Mouse (Mus musculus): ENCODE results near the gene Mvd. TPM values are rescaled to one million over a fixed set of nuclear protein-coding genes. Genes with fewer than 3 reads are reported as not detected.

The Mvd gene
- total RNA-seq, 2 experiments from 2014 or later, result 5.6 to 7.8 TPM

- DNase-seq, result no peak
- intact Hi-C loops (cut with DNase I; ENCODE audit: low total_unique reads), result loop anchor here (10.0 kb wide), 1 partner anchor 157 kb away; no protein-coding TSS in a partner anchor
Measured at GRCm38 (mm10) chr8:122431694-122432442, 11.4 kb downstream of the Mvd start.

GRCm38 (mm10) chr8:122430646-122431045, 12.6 kb downstream of the Mvd start:
- no peak for DNase-seq
- intact Hi-C loops (cut with DNase I; ENCODE audit: low total_unique reads), result loop anchor here (10.0 kb wide), 1 partner anchor 156 kb away; no protein-coding TSS in a partner anchor

GRCm38 (mm10) chr8:122430058-122430636, 13.1 kb downstream of the Mvd start:
- DNase-seq, result no peak
- intact Hi-C loops (cut with DNase I; ENCODE audit: low total_unique reads), result loop anchor here (10.0 kb wide), 1 partner anchor 155 kb away; no protein-coding TSS in a partner anchor

DNA sequence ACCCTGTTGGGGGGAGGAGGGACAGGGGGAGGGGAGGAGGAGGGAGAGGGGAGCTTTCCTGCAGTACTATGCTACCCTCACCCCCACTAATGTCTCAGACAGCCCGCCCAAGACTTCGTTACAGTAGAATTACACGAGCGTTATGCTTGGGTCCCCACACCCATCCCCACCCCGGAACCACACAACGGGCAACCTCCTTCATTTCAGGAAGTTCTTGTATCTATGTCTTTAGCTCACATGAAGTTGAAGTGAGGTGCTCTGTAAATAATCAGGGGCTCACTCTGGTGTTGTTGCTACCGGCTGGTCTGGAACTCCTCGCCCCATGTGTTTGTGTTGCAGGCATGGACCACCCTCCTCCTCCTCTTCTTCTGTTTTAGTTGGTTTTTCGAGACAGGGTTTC, 15.1 kb downstream of the Mvd start:
- intact Hi-C loops (cut with DNase I; ENCODE audit: low total_unique reads), result no loop called here
- DNase-seq, result no peak

DNA sequence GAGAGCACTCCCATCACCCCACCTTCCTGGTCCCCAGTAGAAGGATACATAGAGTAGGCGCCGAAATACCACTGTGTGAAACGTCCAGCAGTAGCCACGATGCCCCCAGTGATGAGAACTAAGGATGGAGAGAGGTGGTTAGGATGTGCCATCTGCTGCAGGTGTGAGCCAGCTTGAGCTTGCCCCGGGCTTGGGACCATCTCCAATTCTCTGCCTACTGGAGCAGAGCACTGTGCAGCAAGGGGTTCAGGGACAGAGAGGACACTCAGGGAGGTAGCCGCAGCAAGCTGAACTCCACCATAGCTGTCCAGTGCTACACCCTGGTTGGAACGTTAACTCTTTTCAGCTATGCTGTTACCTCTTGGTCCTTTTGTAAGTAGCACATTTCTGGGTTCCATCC, 15.6 kb downstream of the Mvd start:
- intact Hi-C loops (cut with DNase I; ENCODE audit: low total_unique reads), result no loop called here
- no peak for DNase-seq

GRCm38 (mm10) chr8:122426145-122426544, 17.1 kb downstream of the Mvd start:
- intact Hi-C loops (cut with DNase I; ENCODE audit: low total_unique reads), result no loop called here
- no peak for DNase-seq

DNA sequence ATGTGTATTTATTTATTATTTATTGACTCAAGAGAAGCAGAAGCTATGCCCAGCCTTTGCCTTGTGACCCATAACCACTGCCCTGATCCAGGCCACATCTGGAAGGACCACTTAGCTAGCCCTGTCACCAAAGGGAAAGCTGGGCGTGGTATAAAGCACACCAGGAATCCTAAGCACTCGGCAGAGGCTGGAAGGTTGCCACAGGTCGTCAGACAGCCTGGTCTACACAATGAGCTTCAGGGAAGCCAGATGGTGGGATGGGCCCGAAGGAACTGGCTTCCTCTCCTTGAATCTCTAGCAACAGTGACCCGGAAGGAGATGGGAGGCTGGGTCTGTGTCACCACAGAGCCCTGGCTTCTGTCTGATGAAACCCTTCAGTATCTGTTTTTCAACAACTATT, 19.6 kb downstream of the Mvd start:
- DNase-seq, result no peak
- intact Hi-C loops (cut with DNase I; ENCODE audit: low total_unique reads), result no loop called here

- intact Hi-C loops (cut with DNase I; ENCODE audit: low total_unique reads), result no loop called here
- no peak for DNase-seq
Measured at GRCm38 (mm10) chr8:122423217-122423616, 20.0 kb downstream of the Mvd start.

DNA sequence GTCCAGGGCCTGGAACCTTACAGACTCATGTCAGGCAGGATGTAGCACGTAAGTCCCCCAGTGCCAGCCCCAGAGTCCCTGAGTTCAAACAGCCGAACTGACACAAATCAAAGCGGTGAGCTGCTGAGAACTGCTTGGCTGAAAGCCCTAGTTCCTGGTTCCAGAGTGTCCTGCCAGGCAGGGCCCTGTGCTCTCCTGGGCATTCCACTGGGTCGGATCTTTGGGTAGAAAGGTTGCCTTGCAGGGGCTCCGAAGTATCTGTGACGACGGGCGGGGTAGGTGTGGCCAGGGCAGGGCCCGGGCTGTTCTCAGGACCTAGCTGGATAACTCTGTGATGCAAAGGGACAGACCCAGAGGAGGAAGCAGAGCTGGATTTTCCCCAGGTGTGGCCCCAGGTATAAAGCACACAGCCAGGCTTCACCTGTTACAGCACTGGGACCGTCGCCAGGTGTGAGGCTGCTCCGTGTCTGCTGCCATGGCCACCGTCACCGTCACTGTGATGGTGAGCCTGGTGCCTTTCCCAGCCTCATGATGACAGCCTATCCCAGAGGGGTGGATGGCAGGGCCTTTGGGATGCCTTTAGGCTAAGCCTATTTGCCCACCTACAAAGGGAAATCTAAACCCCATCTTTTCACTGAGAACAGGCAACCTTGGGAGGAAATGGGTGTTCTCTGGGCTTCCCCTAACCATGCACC, 21.7 kb downstream of the Mvd start, which contains the start of gene Il17c:
Gene Il17c (plus strand): TSS at position 645 of the 695 bp plus-strand sequence.
- no peak for DNase-seq
- intact Hi-C loops (cut with DNase I; ENCODE audit: low total_unique reads), result no loop called here

DNA sequence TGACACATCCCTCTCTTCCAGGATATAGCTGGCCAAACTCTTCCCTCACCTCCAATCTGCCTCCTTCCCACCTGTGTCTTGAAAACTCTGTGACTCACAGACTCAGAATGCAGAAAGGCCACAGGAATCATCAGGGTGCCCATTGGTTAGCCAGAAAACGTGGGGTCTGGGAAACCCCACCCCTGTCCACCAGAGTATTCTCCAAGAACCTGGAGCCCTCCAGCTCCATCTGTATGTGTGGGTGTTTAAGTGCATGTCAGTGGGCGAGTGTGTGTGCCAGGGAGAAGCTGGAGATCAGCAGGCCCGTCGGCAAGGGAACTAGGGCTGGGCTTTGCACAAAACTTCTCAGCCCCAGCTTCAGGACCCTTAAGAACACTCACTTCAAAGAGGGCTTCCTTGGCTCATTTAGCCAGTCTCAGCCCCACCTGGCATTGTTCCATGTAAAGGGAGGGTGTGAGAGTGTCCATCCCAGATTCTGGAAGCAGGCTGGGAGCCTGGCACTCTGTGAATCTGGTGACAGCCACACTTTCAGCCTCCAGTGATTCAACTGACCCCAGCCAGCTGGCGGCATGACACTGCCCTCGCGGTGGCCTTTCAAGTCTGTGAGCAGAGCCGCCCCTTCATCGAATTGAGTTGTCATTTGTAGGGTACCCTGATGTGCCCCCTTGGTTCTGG, 23.2 kb downstream of the Mvd start:
- intact Hi-C loops (cut with DNase I; ENCODE audit: low total_unique reads), result no loop called here

DNA sequence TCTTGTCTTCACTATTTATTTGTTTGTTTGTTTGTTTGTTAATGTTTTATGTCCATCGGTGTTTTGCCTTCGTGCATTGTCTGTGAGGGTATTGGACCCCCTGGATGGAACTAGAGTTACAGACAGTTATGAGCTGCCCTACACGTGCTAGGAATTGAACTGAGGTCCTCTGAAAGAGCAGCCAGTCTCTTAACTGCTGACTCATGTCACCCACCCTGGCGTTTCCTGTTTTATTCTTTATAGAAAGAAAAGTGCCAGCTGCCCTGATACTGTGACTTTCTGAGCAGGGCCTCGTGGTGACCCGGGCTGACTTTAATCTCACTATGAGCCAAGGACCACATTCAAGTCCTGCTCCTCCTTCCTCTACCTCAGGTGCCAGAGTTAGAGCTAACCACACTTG, 27.7 kb downstream of the Mvd start:
- DNase-seq, result no peak
- intact Hi-C loops (cut with DNase I; ENCODE audit: low total_unique reads), result no loop called here

More for the DNA sequence above, 23.2 kb downstream of the Mvd start:
- DNase-seq, result no peak

DNA sequence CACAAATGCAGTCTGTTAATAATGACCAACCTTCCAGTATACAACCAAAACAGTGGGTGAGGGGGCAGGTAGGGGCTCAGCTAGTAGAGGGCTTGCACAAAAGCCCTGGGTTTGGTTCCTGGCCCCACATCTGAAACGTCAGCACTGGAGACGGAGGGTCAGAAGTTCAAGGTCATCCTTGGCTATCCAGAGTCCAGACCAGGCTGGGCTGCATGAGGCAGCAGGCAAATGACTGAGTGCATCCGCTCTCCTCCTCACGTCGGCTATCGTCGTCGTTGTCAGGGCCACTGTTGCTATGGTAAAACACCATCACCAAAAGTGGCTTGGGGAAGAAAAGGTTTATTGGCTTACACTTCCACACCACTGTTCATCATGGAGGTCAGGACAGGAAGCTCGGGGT, 28.9 kb downstream of the Mvd start:
- intact Hi-C loops (cut with DNase I; ENCODE audit: low total_unique reads), result no loop called here
- DNase-seq, result no peak

DNA sequence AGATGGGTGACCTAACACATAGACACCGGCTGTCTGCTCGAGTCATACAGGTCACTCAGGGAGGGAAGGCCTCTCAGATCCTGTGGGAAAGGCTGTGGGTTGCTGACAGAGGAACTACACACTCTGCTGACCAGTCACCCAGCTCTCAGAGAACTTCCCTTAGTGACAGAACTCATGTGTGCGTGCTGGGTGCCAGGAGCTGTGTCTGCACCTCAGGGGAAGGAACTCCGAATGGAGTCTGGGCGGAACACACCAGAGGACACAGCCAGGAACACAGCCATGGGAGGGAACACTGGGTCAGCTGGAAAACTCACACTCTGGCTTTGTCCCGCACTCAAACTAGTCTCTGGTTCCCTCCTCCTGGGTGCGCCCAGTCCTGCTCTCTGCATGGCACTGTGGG, 35.5 kb downstream of the Mvd start:
- no peak for DNase-seq
- intact Hi-C loops (cut with DNase I; ENCODE audit: low total_unique reads), result no loop called here

DNA sequence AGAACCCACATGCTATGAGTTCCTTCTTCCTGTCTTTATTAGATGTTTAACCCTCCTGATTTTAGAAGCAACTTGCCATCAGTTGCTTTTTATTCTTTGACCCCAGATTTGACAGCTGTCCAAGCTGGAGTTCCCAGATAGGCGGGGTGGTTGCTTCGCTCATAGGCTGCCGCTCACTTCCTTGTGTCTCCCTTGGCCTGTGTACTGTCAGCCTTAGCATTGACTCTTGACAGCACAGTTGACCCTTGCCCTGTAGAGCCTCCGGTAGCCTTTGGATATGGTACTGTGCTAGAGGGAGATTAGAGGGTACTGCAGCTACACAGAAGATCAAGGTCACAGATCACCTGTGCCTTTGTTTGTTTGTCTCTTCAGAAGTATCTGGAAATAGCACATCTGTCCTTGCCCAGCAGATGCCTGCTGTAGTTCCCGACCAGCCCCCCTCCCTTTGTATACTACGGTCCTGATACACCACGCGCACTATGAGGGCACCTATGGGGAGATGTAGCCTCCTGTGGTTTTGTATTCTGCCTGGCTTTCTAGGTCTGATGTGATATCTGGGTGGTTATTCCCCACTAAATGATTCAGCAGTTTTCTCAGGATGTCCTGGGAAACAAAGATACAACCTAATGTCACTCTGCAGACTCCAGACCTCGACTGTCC, 37.9 kb downstream of the Mvd start:
- no peak for DNase-seq
- intact Hi-C loops (cut with DNase I; ENCODE audit: low total_unique reads), result no loop called here

DNA sequence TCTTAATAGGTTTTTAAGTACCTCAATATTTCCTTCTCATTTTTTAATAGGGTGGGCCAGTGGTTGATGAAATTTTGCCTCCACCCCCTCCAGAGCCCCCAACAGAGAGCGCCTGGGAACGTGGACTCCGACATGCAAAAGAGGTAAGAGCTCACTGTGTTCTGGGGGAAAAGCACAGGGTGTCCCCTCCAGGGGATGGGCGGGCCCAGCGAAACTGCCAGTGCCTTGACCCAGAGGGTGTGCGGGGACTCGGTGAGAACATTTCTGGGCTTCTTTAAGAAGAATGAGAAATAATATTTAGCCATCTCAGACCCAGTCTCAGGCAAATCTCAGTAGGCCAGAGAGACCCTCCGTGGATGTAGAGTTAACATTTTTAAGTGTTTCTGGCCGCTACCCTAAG, 45.0 kb downstream of the Mvd start:
- DNase-seq, result no peak
- intact Hi-C loops (cut with DNase I; ENCODE audit: low total_unique reads), result no loop called here

DNA sequence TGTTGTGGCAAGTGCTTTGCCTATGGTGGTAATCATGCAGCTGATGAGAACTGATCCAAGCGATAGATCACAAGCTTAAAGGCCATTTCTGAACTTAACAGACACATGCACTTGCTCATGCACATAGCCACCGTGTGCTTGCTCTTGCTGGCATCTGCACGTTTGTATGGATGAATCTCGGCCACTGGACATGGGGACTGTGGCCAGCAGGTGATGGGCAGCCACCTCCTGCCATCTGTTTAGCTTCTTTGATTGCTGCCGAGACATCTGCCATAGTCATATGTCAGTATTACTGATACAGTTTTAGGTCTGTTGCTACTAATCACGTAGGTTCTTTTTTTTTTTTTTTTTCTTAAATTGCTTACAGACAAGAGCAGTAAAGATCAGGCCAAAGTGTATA, 47.9 kb downstream of the Mvd start:
- intact Hi-C loops (cut with DNase I; ENCODE audit: low total_unique reads), result no loop called here
- DNase-seq, result no peak

GRCm38 (mm10) chr8:122393717-122394116, 49.5 kb downstream of the Mvd start:
- DNase-seq, result no peak
- intact Hi-C loops (cut with DNase I; ENCODE audit: low total_unique reads), result no loop called here

- no peak for DNase-seq
- intact Hi-C loops (cut with DNase I; ENCODE audit: low total_unique reads), result no loop called here
Measured at GRCm38 (mm10) chr8:122390758-122391157, 52.5 kb downstream of the Mvd start.

DNA sequence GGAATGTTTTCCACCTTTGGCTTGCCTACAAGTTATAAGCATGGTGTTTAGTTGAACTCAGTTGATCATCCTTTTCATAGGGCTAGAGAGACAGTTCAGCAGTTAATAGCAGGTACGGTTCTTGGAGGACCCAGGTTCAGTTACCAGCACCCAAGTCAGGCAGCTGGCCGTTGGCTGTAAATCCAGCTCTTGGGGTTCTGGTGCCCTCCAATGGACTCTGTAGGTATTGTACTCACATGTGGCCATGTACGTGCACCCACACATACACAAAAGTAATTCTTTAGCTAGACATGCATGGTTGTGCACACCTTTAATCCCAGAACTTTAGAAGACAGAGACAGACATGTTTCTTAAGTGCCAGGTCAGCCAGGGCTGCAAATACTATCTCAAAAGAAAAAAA, 53.9 kb downstream of the Mvd start:
- DNase-seq, result no peak
- intact Hi-C loops (cut with DNase I; ENCODE audit: low total_unique reads), result no loop called here

Measured in gastrocnemius, postnatal 14 days (tissue).